Mouse (Mus musculus) megakaryocyte, embryonic 14.5 days (primary cell): ENCODE measurements at regions not wholly inside any gene's neighbourhood (a gene's known extent, or its start where the extent isn't known, plus 50 kb on each side); places are given as distances from the start of the nearest gene placed in this dataset.

Experiments
- FLI1 ChIP-seq: IDR thresholded peaks from 2 replicates; pipeline ENCODE4 v1.6.1; 2012; ENCODE audit warnings: low read length, inconsistent platforms, mixed read lengths
- GATA1 ChIP-seq: IDR thresholded peaks from 3 replicates; pipeline ENCODE4 v1.6.1; 2012; ENCODE audit warnings: mixed read lengths, low read length, inconsistent platforms, borderline replicate concordance

DNA sequence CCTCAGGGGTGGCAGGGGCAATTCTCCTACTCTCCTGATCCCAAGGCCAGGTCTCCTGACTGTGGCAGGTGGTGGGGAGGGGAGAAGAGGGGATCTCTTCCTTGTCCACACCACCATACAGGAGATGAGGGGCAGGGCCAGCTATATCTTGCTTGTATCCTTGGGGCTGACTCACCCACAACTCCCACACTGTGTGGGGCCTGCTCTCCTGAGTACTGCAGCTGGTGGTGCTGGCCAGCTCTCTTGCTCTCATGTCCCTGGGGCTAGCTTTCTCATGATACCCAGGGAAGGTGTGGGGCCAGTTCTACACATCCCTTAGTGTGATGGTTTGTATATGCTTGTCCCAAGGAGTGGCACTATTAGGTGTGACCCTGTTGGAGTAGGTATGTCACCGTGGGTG is 177.4 kb downstream of the Shq1 start:
- TF ChIP-seq GATA1 = no peak
- no peak for TF ChIP-seq FLI1
